Mouse (Mus musculus) neural tube, embryonic 12.5 days (tissue): ENCODE measurements around the gene Ubxn6. TPM values are rescaled to one million over a fixed set of nuclear protein-coding genes. Genes with fewer than 3 reads are reported as not detected.
"Not testable (repeated sequence)": the region's sequence is repeated elsewhere in the genome, so short reads cannot be mapped to it uniquely, and the experiment has no call there.

Experiments
- ATAC-seq: fragments of 200-750 bp; cut with Nextera tagmentation; 2 replicates; pipeline ENCODE4 v1.8.0; 2017; ENCODE audit warnings: low read depth, mild to moderate bottlenecking, moderate TSS enrichment, moderate library complexity; ENCODE audit not compliant: low FRiP score
- H3K27ac ChIP-seq: fragments of 300-500 bp; sonication (generic); 2 replicates; pipeline ENCODE4 v1.5.1; 2016
- H3K27me3 ChIP-seq: fragments of 300-500 bp; sonication (generic); replicated peaks from 2 replicates; pipeline ENCODE4 v1.6.1; 2016; ENCODE audit warnings: mild to moderate bottlenecking
- H3K36me3 ChIP-seq: fragments of 300-500 bp; sonication (generic); 2 replicates; pipeline ENCODE4 v1.6.1; 2016; ENCODE audit warnings: mild to moderate bottlenecking
- H3K4me1 ChIP-seq: fragments of 300-500 bp; sonication (generic); 2 replicates; pipeline ENCODE4 v1.6.1; 2016
- H3K4me2 ChIP-seq: fragments of 300-500 bp; sonication (generic); replicated peaks from 2 replicates; pipeline ENCODE4 v1.6.1; 2016; ENCODE audit warnings: mild to moderate bottlenecking
- H3K4me3 ChIP-seq: fragments of 300-500 bp; sonication (generic); 2 replicates; pipeline ENCODE4 v1.5.1; 2016
- H3K9ac ChIP-seq: fragments of 300-500 bp; sonication (generic); 2 replicates; pipeline ENCODE4 v1.6.1; 2016; ENCODE audit warnings: mild to moderate bottlenecking
- H3K9me3 ChIP-seq: fragments of 300-500 bp; sonication (generic); 2 replicates; pipeline ENCODE4 v1.6.1; 2016; ENCODE audit warnings: mild to moderate bottlenecking
- WGBS: fragments of 180-500 bp; shearing (Covaris S2); methylation state at CpG from one replicate; pipeline ENCODE4 v1.1.7; 2016; 5-methylcytosine and 5-hydroxymethylcytosine counted together
- polyA plus RNA-seq: library from polyadenylated mRNA; unstranded; fragments of >200 nt; fragmentation: Nextera tagmentation; extraction: Ambion mirVana; gene quantifications from 2 replicates; pipeline ENCODE4 v1.2.1, GENCODE M21; 2016

The Ubxn6 gene
- polyA plus RNA-seq, 1 experiment from 2014 or later = 61.0 TPM

GRCm38 (mm10) chr17:56071126-56071525 is 3.7 kb downstream of the Ubxn6 start:
- H3K4me2 ChIP-seq = no peak overlapping the region
- H3K27ac ChIP-seq = no peak overlapping the region
- no peaks in the 10 kb centered on the region for H3K9me3 ChIP-seq
- H3K4me1 ChIP-seq = peaks cover 19% of the 10 kb centered on the region
- H3K4me3 ChIP-seq = no peak overlapping the region
- H3K9ac ChIP-seq = no peak overlapping the region
- no peaks in the 10 kb centered on the region for H3K27me3 ChIP-seq
- no peak for ATAC-seq
- peaks cover 69% of the 10 kb centered on the region for H3K36me3 ChIP-seq

- H3K4me3 ChIP-seq = no peak overlapping the region
- WGBS = 94% methylated on average over 14 of the region's 14 CpGs
- H3K36me3 ChIP-seq = peaks cover 89% of the 10 kb centered on the region
- no peak overlapping the region for H3K27ac ChIP-seq
- no peak for ATAC-seq
- H3K9me3 ChIP-seq = no peaks in the 10 kb centered on the region
- H3K4me2 ChIP-seq = no peak overlapping the region
- peaks cover 5% of the 10 kb centered on the region for H3K4me1 ChIP-seq
- H3K27me3 ChIP-seq = no peaks in the 10 kb centered on the region
- H3K9ac ChIP-seq = no peak overlapping the region
Measured at GRCm38 (mm10) chr17:56069066-56069465, 5.8 kb downstream of the Ubxn6 start.

- no peak overlapping the region for H3K4me2 ChIP-seq
- no peaks in the 10 kb centered on the region for H3K4me1 ChIP-seq
- ATAC-seq = no peak
- no peak overlapping the region for H3K4me3 ChIP-seq
- H3K27me3 ChIP-seq = no peaks in the 10 kb centered on the region
- H3K27ac ChIP-seq = no peak overlapping the region
- H3K9ac ChIP-seq = no peak overlapping the region
- no peaks in the 10 kb centered on the region for H3K9me3 ChIP-seq
- peaks cover 99% of the 10 kb centered on the region for H3K36me3 ChIP-seq
Measured at GRCm38 (mm10) chr17:56066451-56066850, 8.4 kb downstream of the Ubxn6 start.

- not testable (repeated sequence) for H3K4me2 ChIP-seq, H3K27ac ChIP-seq, H3K27me3 ChIP-seq, ATAC-seq, H3K4me1 ChIP-seq, H3K9me3 ChIP-seq, H3K4me3 ChIP-seq, H3K9ac ChIP-seq
- peaks cover 99% of the 10 kb centered on the region for H3K36me3 ChIP-seq
- WGBS = 80% methylated on average over 6 of the region's 6 CpGs
Measured at GRCm38 (mm10) chr17:56065715-56066114, 9.1 kb downstream of the Ubxn6 start.

- 93% methylated on average over 7 of the region's 7 CpGs for WGBS
- Histone ChIP-seq H3K4me1 (no peaks in the 10 kb centered on the region), H3K27ac (no peak overlapping the region), H3K4me3 (no peak overlapping the region), H3K9me3 (no peaks in the 10 kb centered on the region), H3K9ac (no peak overlapping the region), H3K27me3 (no peaks in the 10 kb centered on the region), H3K36me3 (peaks cover 97% of the 10 kb centered on the region), H3K4me2 (no peak overlapping the region)
- ATAC-seq = no peak
Measured at GRCm38 (mm10) chr17:56062081-56062480, 12.7 kb downstream of the Ubxn6 start.

GRCm38 (mm10) chr17:56057381-56058120 is 17.3 kb downstream of the Ubxn6 start:
- Histone ChIP-seq H3K4me3 (no peak overlapping the region), H3K27me3 (no peaks in the 10 kb centered on the region), H3K4me1 (no peaks in the 10 kb centered on the region), H3K36me3 (peaks cover 70% of the 10 kb centered on the region), H3K9me3 (no peaks in the 10 kb centered on the region), H3K27ac (no peak overlapping the region), H3K4me2 (no peak overlapping the region), H3K9ac (no peak overlapping the region)
- WGBS = 90% methylated on average over 11 of the region's 11 CpGs
- ATAC-seq = no peak

GRCm38 (mm10) chr17:56055945-56056678 is 18.7 kb downstream of the Ubxn6 start:
- Histone ChIP-seq H3K36me3 (peaks cover 63% of the 10 kb centered on the region), H3K4me1 (no peaks in the 10 kb centered on the region), H3K9ac (no peak overlapping the region), H3K9me3 (no peaks in the 10 kb centered on the region), H3K4me3 (no peak overlapping the region), H3K27me3 (no peaks in the 10 kb centered on the region), H3K4me2 (no peak overlapping the region), H3K27ac (no peak overlapping the region)
- no peak for ATAC-seq
- 81% methylated on average over 4 of the region's 4 CpGs for WGBS

- ATAC-seq = no peak
- no peaks in the 10 kb centered on the region for H3K27me3 ChIP-seq
- no peak overlapping the region for H3K9ac ChIP-seq
- H3K9me3 ChIP-seq = no peaks in the 10 kb centered on the region
- no peak overlapping the region for H3K4me3 ChIP-seq
- H3K36me3 ChIP-seq = peaks cover 62% of the 10 kb centered on the region
- no peaks in the 10 kb centered on the region for H3K4me1 ChIP-seq
- no peak overlapping the region for H3K27ac ChIP-seq
- H3K4me2 ChIP-seq = no peak overlapping the region
Measured at GRCm38 (mm10) chr17:56054938-56055337, 19.9 kb downstream of the Ubxn6 start.

GRCm38 (mm10) chr17:56051369-56051768 is 23.5 kb downstream of the Ubxn6 start:
- ATAC-seq = no peak
- H3K4me1 ChIP-seq = no peaks in the 10 kb centered on the region
- H3K4me3 ChIP-seq = no peak overlapping the region
- H3K9me3 ChIP-seq = no peaks in the 10 kb centered on the region
- H3K4me2 ChIP-seq = no peak overlapping the region
- no peaks in the 10 kb centered on the region for H3K27me3 ChIP-seq
- H3K36me3 ChIP-seq = peaks cover 61% of the 10 kb centered on the region
- no peak overlapping the region for H3K9ac ChIP-seq
- no peak overlapping the region for H3K27ac ChIP-seq
- 95% methylated on average over 5 of the region's 5 CpGs for WGBS

- Histone ChIP-seq H3K4me2 (peak overlapping the region; percentile 85), H3K4me1 (peaks cover 13% of the 10 kb centered on the region), H3K27me3 (no peaks in the 10 kb centered on the region), H3K36me3 (peaks cover 17% of the 10 kb centered on the region), H3K4me3 (peak overlapping the region; percentile 84), H3K27ac (no peak overlapping the region), H3K9ac (peak overlapping the region; percentile 81), H3K9me3 (no peaks in the 10 kb centered on the region)
- no peak for ATAC-seq
- WGBS = 4% methylated on average over 12 of the region's 12 CpGs
Measured at GRCm38 (mm10) chr17:56040857-56041163, 34.0 kb downstream of the Ubxn6 start.

GRCm38 (mm10) chr17:56040030-56040856 is 34.6 kb downstream of the Ubxn6 start, which contains the start of gene Chaf1a:
Gene Chaf1a, plus strand, starts transcription at chr17:56040439.
- Histone ChIP-seq H3K27me3 (no peaks in the 10 kb centered on the region), H3K4me2 (peak within 1 kb of the TSS; percentile 85), H3K4me1 (peaks cover 18% of the 10 kb centered on the region), H3K9ac (peak within 1 kb of the TSS; percentile 81), H3K9me3 (no peaks in the 10 kb centered on the region), H3K27ac (no peak within 1 kb of the TSS), H3K4me3 (peak within 1 kb of the TSS; percentile 84), H3K36me3 (peaks cover 11% of the 10 kb centered on the region)
- peak; percentile 79 for ATAC-seq
- WGBS = under 1% methylated on average over 68 of the region's 68 CpGs

- Histone ChIP-seq H3K4me2 (peak overlapping the region; percentile 85), H3K27ac (no peak overlapping the region)
- ATAC-seq = no peak
Measured at GRCm38 (mm10) chr17:56039345-56039744, 35.5 kb downstream of the Ubxn6 start.

More at GRCm38 (mm10) chr17:56039345-56039744, 35.5 kb downstream of the Ubxn6 start:
- Histone ChIP-seq H3K4me3 (no peak overlapping the region), H3K9ac (no peak overlapping the region), H3K4me1 (peaks cover 26% of the 10 kb centered on the region), H3K36me3 (peaks cover 9% of the 10 kb centered on the region; the same call in 1 of the 2 replicates), H3K9me3 (no peaks in the 10 kb centered on the region), H3K27me3 (no peaks in the 10 kb centered on the region)
- 80% methylated on average over 4 of the region's 4 CpGs for WGBS
